Mouse (Mus musculus): ENCODE data around the gene Ano1.

Ano1 gene

GRCm38 (mm10) chr7:144585648-144586047 is 166.1 kb downstream of the Ano1 start:
- DNase-seq (ENCODE audit: low read depth, low spot score): peak; percentile 65

DNA sequence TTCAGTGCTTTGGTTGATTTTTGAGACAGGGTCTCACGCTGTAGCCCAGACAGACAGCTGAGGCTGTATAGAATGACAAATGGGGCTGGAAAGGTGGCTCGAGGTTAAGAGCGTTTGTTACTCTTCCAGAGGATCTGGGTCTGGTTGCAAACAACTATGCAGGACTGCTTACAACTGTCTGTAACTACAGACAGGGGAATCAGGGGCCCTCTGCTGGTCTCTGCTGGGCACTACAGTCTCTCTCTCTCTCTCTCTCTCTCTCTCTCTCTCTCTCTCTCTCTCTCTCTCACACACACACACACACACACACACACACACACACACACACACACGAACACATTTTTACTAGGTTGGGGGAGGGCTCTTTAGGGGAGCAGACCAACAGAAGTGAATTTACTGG is 168.2 kb downstream of the Ano1 start:
- peak; percentile 79 for DNase-seq (ENCODE audit: low read depth, low spot score)

GRCm38 (mm10) chr7:144582284-144582980 is 169.3 kb downstream of the Ano1 start, which contains the start of gene Fadd:
Gene Fadd (minus strand): TSS chr7:144582463.
- peak; percentile 96 for DNase-seq (ENCODE audit: low read depth, low spot score)

- peak; percentile 95 for DNase-seq (ENCODE audit: low read depth, low spot score)
These were observed 170.1 kb downstream of the Ano1 start for GRCm38 (mm10) chr7:144581559-144582283.

- DNase-seq (ENCODE audit: low read depth, low spot score): no peak
These were observed 173.9 kb downstream of the Ano1 start for GRCm38 (mm10) chr7:144577876-144578275.

DNA sequence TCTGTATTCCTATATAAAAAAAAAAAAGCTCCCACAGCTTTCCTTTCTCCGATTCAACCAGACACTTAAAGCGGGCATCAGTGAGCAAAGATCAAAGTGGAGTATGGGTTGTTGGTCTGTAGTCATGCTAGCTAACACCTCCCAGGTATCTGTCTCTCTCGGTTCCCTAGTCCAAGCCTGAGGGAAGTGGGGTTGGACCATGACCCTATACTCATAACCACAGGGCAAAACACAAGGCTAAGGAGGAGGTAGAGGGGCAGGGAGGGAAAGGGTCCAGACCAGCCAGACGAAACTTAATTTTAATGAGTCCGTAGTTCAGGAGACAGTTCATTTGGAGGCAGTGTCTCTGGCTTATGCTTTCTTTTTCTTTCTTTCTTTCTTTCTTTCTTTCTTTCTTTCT is 179.5 kb downstream of the Ano1 start:
- no peak for DNase-seq (ENCODE audit: low read depth, low spot score)

DNA sequence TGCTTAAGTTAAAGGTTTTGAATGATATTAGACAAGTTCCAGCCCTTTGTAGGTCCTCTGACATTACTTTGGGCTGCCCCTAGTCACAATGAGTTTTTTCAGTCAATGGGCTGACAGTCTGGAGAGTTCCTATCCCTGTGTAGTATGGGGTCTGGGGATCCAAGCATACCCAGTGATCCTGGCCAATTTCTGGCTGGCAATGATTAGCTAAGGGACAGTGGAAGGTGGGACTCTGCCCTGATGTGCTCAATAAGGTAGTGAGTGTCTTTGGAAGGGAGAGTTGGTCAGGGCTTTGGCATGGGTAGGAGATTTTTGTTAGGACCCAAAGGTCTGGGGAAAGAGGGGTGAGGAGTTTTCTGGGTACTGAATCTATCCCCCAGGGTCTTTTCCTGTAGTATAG is 180.2 kb downstream of the Ano1 start:
- no peak for DNase-seq (ENCODE audit: low read depth, low spot score)

GRCm38 (mm10) chr7:144569428-144569827 is 182.3 kb downstream of the Ano1 start:
- DNase-seq (ENCODE audit: low read depth, low spot score): no peak

GRCm38 (mm10) chr7:144568091-144568490 is 183.7 kb downstream of the Ano1 start:
- DNase-seq (ENCODE audit: low read depth, low spot score): no peak

DNA sequence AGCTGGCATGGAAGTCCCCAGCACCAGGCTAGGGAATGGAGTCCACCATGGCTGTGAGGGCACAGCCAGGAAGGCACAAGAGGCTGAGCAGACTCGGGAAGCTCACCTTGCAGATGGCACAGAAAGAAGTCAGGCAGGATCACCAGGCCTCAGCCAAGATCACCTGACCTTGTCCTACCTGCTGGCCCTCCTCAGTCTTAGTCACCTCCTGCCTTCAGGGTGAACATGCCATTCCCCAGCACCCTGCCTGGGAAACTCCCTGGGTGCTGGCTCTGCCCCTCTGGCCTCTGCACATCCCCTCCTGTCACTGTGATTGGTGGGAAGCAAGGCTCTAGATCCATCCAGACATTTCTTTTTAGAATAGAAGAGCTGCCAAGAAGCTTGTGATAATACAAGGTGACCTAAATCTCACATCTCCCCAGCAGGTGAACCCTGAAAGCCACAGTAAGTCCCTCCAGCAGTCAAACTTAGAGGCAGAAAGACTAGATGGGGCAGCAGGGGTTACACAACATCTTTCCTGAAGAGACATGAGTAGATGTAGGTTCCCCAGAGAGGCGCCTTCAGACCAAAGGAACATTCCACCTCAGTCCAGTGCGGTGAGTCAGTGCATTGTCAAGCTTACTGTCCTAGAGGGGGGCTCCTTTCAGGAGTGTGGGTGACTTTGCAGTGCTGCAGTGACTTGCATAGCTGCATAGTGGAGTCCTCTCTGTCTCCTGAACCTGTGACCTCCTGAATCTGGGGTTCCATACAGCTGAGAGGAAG is 184.7 kb downstream of the Ano1 start:
- no peak for DNase-seq (ENCODE audit: low read depth, low spot score)

- DNase-seq (ENCODE audit: low read depth, low spot score): no peak
These were observed 188.2 kb downstream of the Ano1 start for GRCm38 (mm10) chr7:144563456-144564155.

- no peak for DNase-seq (ENCODE audit: low read depth, low spot score)
These were observed 189.8 kb downstream of the Ano1 start for GRCm38 (mm10) chr7:144562016-144562415.

DNA sequence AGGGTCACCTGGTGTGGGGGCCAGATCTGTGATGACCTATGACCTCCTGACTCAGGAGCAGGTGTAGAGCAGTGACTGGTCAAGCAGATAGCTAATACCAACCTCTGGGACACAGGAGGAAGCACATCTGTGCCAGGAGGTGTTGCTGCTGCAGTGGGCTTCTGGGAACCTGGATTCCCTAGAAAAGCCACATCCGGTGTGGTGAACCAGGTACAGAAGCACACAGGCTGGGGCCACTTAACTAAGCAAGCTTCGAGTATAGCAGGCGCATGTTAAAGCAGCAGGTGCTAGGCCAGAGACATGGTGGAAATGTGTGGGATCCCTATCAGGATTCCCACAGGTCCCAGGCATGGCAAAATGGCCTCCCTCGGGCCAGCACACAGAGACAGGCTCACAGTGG is 191.2 kb downstream of the Ano1 start:
- no peak for DNase-seq (ENCODE audit: low read depth, low spot score)

GRCm38 (mm10) chr7:144558552-144558951 is 193.2 kb downstream of the Ano1 start:
- DNase-seq (ENCODE audit: low read depth, low spot score): peak; percentile 25

DNA sequence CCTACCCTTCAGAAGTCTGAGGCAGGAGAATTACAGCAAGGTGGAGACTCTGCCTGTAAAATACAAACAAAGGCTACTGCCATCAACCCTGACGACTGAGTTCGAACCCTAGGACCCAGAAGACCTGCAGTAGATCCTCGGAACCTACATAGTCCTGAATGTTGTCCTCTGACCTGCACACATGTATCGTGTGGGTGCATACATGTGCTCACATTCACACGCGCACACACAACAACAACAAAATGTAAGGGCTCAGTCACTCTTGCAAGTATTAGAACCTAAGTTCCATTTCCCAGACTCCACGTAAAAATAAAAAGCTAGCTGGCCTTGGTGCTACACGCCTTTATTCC is 197.7 kb downstream of the Ano1 start:
- DNase-seq (ENCODE audit: low read depth, low spot score): no peak

GRCm38 (mm10) chr7:144553237-144554122 is 198.3 kb downstream of the Ano1 start, which contains the start of gene Ppfia1:
Gene Ppfia1 (minus strand): TSS chr7:144553729.
- DNase-seq (ENCODE audit: low read depth, low spot score): peak; percentile 98

- no peak for DNase-seq (ENCODE audit: low read depth, low spot score)
These were observed 199.5 kb downstream of the Ano1 start for GRCm38 (mm10) chr7:144552274-144552673.

GRCm38 (mm10) chr7:144550811-144551210 is 201.0 kb downstream of the Ano1 start:
- DNase-seq (ENCODE audit: low read depth, low spot score): no peak

DNA sequence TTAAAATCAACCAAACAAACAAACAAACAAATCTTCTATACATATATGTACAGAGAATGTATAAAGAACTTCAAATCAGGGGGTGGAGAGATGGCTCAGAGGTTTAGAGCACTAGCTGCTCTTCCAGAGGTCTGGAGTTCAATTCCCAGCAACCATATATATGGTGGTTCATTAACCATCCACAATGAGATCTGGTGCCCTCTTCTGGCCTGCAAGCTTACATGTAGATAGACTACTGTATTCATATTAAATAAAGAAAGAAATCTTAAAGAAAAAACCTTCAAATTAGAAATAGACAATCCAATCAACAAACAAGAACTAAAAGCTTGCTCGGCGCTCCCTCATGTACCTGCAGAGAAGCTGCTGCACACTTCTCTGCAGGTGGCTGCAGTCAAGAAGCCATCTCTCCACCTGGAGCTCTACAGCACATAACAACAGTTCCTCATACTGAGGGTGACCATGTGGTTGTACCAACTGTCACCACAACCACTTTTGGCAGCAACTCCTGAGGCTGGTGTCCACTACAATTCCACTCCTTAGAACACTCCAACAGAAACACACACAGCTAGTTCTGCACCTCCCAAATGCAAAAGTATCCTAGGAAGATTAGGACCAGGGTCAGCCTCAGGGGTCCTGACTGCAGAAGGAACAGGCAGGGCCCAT is 201.7 kb downstream of the Ano1 start:
- peak; percentile 48 for DNase-seq (ENCODE audit: low read depth, low spot score)

DNA sequence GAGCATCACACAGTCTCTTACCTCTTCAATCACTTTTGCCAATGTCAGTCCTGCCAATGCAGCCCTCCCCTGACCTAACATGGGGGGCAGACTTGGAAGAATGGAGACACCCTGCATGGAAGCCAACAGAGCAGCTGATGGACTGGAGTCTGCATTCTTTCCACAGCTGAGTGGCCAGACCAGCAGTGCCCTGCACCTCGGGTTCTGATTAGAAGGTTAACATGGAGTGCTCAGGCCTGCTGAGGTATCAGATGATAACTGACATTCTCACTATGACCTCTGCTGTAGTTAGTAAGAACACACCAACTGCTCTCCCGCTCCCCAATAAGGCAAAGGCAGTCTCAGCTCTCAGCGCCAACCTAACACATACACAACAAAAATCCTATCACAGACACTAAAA is 206.5 kb downstream of the Ano1 start:
- DNase-seq (ENCODE audit: low read depth, low spot score): no peak
